Mouse (Mus musculus): ENCODE results near the gene Rock2. TPM values are rescaled to one million over a fixed set of nuclear protein-coding genes. Genes with fewer than 3 reads are reported as not detected.

Rock2 gene
- total RNA-seq, 2 experiments from 2014 or later, result 90.0 to 93.5 TPM

DNA sequence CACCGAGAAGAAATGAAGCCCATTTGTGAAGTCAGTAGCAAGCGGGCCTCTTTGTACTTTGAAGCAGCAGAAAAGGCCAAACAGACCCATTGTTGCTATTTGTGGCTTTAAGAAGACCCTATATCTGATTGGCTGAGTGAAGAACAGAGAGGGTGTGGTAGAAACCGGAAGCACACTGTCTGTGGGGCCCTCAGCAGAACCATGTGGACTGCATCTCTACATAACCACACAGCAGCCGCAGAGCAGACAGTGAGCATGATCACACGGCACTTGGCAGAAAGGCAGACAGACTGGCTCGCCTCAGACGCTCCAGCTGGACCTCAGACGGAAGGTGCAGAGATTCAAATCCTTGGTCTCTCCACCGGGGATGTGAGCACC is 138.8 kb downstream of the Rock2 start:
- intact Hi-C loops (cut with DNase I), result loop anchor here (10.0 kb wide), 3 partner anchors 141 to 321 kb away; partner anchors contain the start of gene Kcnf1
- peak; percentile 24 to 30 for DNase-seq

DNA sequence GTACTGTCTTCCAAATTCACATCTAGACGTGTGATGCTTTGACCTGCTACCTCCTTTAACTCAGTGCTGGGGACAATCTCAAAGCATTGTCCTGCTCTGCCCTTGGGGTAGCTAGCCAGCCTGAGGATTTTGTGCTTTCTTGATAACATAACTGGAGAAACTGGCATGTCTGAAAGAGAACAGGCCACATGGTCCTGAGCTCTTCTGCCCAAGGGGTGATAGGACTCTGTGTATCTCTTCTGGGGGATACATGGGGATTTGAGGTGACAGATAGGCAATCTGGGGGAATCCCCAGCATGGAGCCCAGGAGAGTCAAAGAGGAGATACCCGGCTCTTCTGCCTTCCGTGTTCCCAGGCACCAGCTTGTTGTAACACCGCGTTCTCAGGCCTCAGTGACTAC is 140.0 kb downstream of the Rock2 start:
- intact Hi-C loops (cut with DNase I), result loop anchor here (10.0 kb wide), 3 partner anchors 140 to 320 kb away; partner anchors contain the start of gene Kcnf1
- no peak for DNase-seq

GRCm38 (mm10) chr12:17035128-17035527 is 140.4 kb downstream of the Rock2 start:
- DNase-seq, result peak; percentile 20 to 44
- intact Hi-C loops (cut with DNase I), result loop anchor here (10.0 kb wide), 3 partner anchors 140 to 320 kb away; partner anchors contain the start of gene Kcnf1

GRCm38 (mm10) chr12:17036532-17036931 is 141.8 kb downstream of the Rock2 start:
- DNase-seq, result no peak
- intact Hi-C loops (cut with DNase I), result loop anchor here (10.0 kb wide), 3 partner anchors 138 to 318 kb away; partner anchors contain the start of gene Kcnf1

- DNase-seq, result no peak
- intact Hi-C loops (cut with DNase I), result loop anchor here (10.0 kb wide), 3 partner anchors 138 to 318 kb away; partner anchors contain the start of gene Kcnf1
These were observed 142.4 kb downstream of the Rock2 start for GRCm38 (mm10) chr12:17037053-17037610.

Other genes starting within 250 kb of the Rock2 start
- 1 to 10 TPM; 3.5 to 5.6 TPM for gene Ntsr2, start 241.5 kb upstream of the Rock2 start, total RNA-seq (2021)
- gene Greb1, start 94.0 kb upstream of the Rock2 start, total RNA-seq (2021), result under 1 TPM; 0.55 to 0.74 TPM
- 10 to 100 TPM; 52.7 to 58.7 TPM for gene E2f6, start 83.9 kb upstream of the Rock2 start, total RNA-seq (2021)
- 1 to 10 TPM; 2.4 to 3.0 TPM for gene Pqlc3, start 105.5 kb downstream of the Rock2 start, total RNA-seq (2021)
- gene 2410004P03Rik, start 116.8 kb downstream of the Rock2 start, total RNA-seq (2021), result under 1 TPM in 1 of 2 experiments, not detected in 1; 0.12 TPM